29 mouse cellular contexts compared by ENCODE assay signal in genomic region chr13:43144720-43145418, GRCm38 (mm10). TPM values are rescaled to one million over a fixed set of nuclear protein-coding genes. Genes with fewer than 3 reads are reported as not detected.
A peak's percentile ranks its signal among the peaks of the same experiment; 100 is the strongest.
DNase-seq lines count a peak whose midpoint lies in the region; ATAC-seq and TF ChIP-seq lines count a peak whose summit lies in the region.
"Had no signal": no experiment of that assay in that cellular context is flagged by ENCODE, and none has a peak within 500 bp of the region (broad histone marks: within the 10 kb centered on the region; RNA-seq: fewer than 3 reads in every experiment).

No protein-coding gene starts in this region.

- no peak overlapping the region for H3K4me3 ChIP-seq in kidney, adult 2 months (ENCODE audit: insufficient read depth, low read depth, low read length)
- H3K4me3 ChIP-seq in kidney, embryonic 14.5 days (ENCODE audit: low read length), result no peak overlapping the region
- no peak overlapping the region for H3K4me3 ChIP-seq in layer of hippocampus, adult 2 months
- H3K4me3 ChIP-seq: embryonic facial prominence, embryonic 13.5 days; forebrain, embryonic 10.5 days; forebrain, embryonic 15.5 days; heart, embryonic 15.5 days; limb, embryonic 12.5 days; megakaryocyte, embryonic 14.5 days; midbrain, embryonic 12.5 days; myocyte; neural tube, embryonic 13.5 days had no signal

- no peak overlapping the region for H3K4me2 ChIP-seq in kidney, embryonic 14.5 days (replicated peaks; ENCODE audit: low read depth, low read length)
- H3K4me2 ChIP-seq: embryonic facial prominence, embryonic 13.5 days; forebrain, embryonic 15.5 days; heart, embryonic 15.5 days; limb, embryonic 12.5 days; liver, embryonic 11.5 days; midbrain, embryonic 12.5 days; neural tube, embryonic 13.5 days had no signal

- peaks cover 12% of the 10 kb centered on the region for H3K4me1 ChIP-seq in kidney, adult 2 months (ENCODE audit: control insufficient read depth, insufficient read depth, low read length)
- H3K4me1 ChIP-seq in kidney, embryonic 14.5 days (ENCODE audit: control insufficient read depth, insufficient read depth, low read length), result peaks cover 21% of the 10 kb centered on the region; the same call in 1 of the 2 replicates
- H3K4me1 ChIP-seq: embryonic facial prominence, embryonic 13.5 days; forebrain, embryonic 15.5 days; midbrain, embryonic 12.5 days had no signal

- no peak for ATAC-seq in kidney, embryonic 14.5 days (ENCODE audit: low FRiP score, low TSS enrichment)
- ATAC-seq: CD4-positive, CD25-positive, alpha-beta regulatory T cell, adult 4 months; forebrain, embryonic 15.5 days; hindbrain, embryonic 16.5 days; liver, postnatal 0 days; lung, postnatal 0 days had no signal

- no peak for TF ChIP-seq CTCF in kidney, adult 2 months (conservative IDR thresholded peaks at IDR 0.05; ENCODE audit: insufficient read depth, insufficient read length, low read depth, low read length)
- no peak for TF ChIP-seq CTCF in layer of hippocampus, adult 2 months (conservative IDR thresholded peaks at IDR 0.05)

- no peak overlapping the region for H3K9ac ChIP-seq in kidney, embryonic 14.5 days (ENCODE audit: low read depth, low read length)
- H3K9ac ChIP-seq: embryonic facial prominence, embryonic 13.5 days; forebrain, embryonic 15.5 days; heart, embryonic 15.5 days; limb, embryonic 12.5 days; liver, postnatal 0 days; midbrain, embryonic 12.5 days; neural tube, embryonic 13.5 days had no signal

- H3K9me3 ChIP-seq in kidney, embryonic 14.5 days (ENCODE audit: control insufficient read depth, low read length), result no peaks in the 10 kb centered on the region
- H3K9me3 ChIP-seq: embryonic facial prominence, embryonic 13.5 days; forebrain, embryonic 10.5 days; forebrain, embryonic 15.5 days; heart, embryonic 15.5 days; limb, embryonic 12.5 days; megakaryocyte, embryonic 14.5 days; midbrain, embryonic 12.5 days; neural tube, embryonic 13.5 days had no signal

- H3K27me3 ChIP-seq in kidney, adult 2 months (replicated peaks; ENCODE audit: control insufficient read depth, insufficient read depth, low read length), result no peaks in the 10 kb centered on the region
- no peaks in the 10 kb centered on the region for H3K27me3 ChIP-seq in kidney, embryonic 14.5 days (ENCODE audit: control insufficient read depth, insufficient read depth, low read length)
- H3K27me3 ChIP-seq: embryonic facial prominence, embryonic 13.5 days; forebrain, embryonic 15.5 days; heart, embryonic 15.5 days; limb, embryonic 12.5 days; midbrain, embryonic 12.5 days; neural tube, embryonic 13.5 days had no signal

- 60% methylated on average over 7 of the region's 7 CpGs for WGBS in kidney, adult 2 months
- WGBS in kidney, embryonic 14.5 days, result 63% methylated on average over 7 of the region's 7 CpGs

- TF ChIP-seq POLR2A in kidney, adult 2 months (IDR thresholded peaks at IDR 0.05; ENCODE audit: low read depth, low read length), result no peak

- no peak overlapping the region for H3K27ac ChIP-seq in kidney, adult 2 months (ENCODE audit: insufficient read depth, low read depth, low read length)
- H3K27ac ChIP-seq in kidney, embryonic 14.5 days (ENCODE audit: low read depth, low read length), result no peak overlapping the region
- H3K27ac ChIP-seq in layer of hippocampus, adult 2 months, result peak overlapping the region; percentile 4; the same call in 1 of the 2 replicates
- H3K27ac ChIP-seq: embryonic facial prominence, embryonic 13.5 days; forebrain, embryonic 10.5 days; forebrain, embryonic 15.5 days; heart, embryonic 15.5 days; limb, embryonic 12.5 days; midbrain, embryonic 12.5 days; neural tube, embryonic 13.5 days; stomach, postnatal 0 days had no signal

- H3K36me3 ChIP-seq in kidney, adult 2 months (ENCODE audit: control insufficient read depth, insufficient read depth, low read length), result no peaks in the 10 kb centered on the region
- H3K36me3 ChIP-seq in kidney, embryonic 14.5 days (ENCODE audit: control insufficient read depth, insufficient read depth, low read length), result no peaks in the 10 kb centered on the region; the same call in 1 of the 2 replicates
- H3K36me3 ChIP-seq: forebrain, embryonic 15.5 days; heart, embryonic 15.5 days; limb, embryonic 12.5 days; neural tube, embryonic 13.5 days had no signal

- peak; percentile 58 for DNase-seq in kidney, adult 2 months
- DNase-seq in layer of hippocampus, adult 2 months (ENCODE audit: low spot score in 2 of 2), result peak in 1 of 2 experiments; percentile 26
- DNase-seq in layer of hippocampus, postnatal 14 days (ENCODE audit: low spot score in 2 of 2), result no peak
- peak; percentile 43 for DNase-seq in right cerebral cortex, postnatal 25 days
- no peak for DNase-seq in right cerebral cortex, postnatal 36 days (ENCODE audit: low spot score in 2 of 2)
- DNase-seq in yolk sac, embryonic 10.5 days (ENCODE audit: low spot score), result peak; percentile 56
- DNase-seq in lung, adult 18-20 months, result no peak
- DNase-seq: adrenal gland, postnatal 25 days; cerebellum, adult 18-20 months; cerebellum, postnatal 10 days; liver, postnatal 0 days; lung, postnatal 4 days; right cerebral cortex, postnatal 14 days; thymus, postnatal 4 days had no signal

RNA-seq across cellular contexts. Expression of gene Tbc1d7, which starts 26.4 kb away (rescaled TPM):
- 26.3 and 33.7 TPM in 2 replicates for polyA plus RNA-seq in kidney, adult 2 months (2012; rRNA removed)
- polyA plus RNA-seq in kidney, embryonic 14.5 days (2014; fragmentation: Nextera tagmentation; extraction: Ambion mirVana), result 61.1 and 64.8 TPM in 2 replicates
- 10 to 100 TPM; 26.0 to 27.2 TPM for total RNA-seq in layer of hippocampus, adult 2 months (2021)
- total RNA-seq in layer of hippocampus, postnatal 14 days (2021), result 10 to 100 TPM; 33.5 to 40.2 TPM

Comparison
In these comparisons a context has a peak if more than half of its experiments do, and no peak if none do; other contexts are left out.
1. DNase-seq: peak in kidney, adult 2 months (single experiment), right cerebral cortex, postnatal 25 days (single experiment) and yolk sac, embryonic 10.5 days (single experiment); none in layer of hippocampus, postnatal 14 days (0 of 2), right cerebral cortex, postnatal 36 days (0 of 2) and lung, adult 18-20 months (0 of 2).